Mouse (Mus musculus) adrenal gland, postnatal 10 days (tissue): ENCODE results near the gene Olfr1337. TPM values are rescaled to one million over a fixed set of nuclear protein-coding genes. Genes with fewer than 3 reads are reported as not detected.
"Not testable (repeated sequence)": the region's sequence is repeated elsewhere in the genome, so short reads cannot be mapped to it uniquely, and the experiment has no call there.

ENCODE experiments used
- DNase-seq: peaks from one replicate; pipeline ENCODE4 v3.0.0; 2021; ENCODE audit warnings: mixed read lengths
- long read RNA-seq, 2 experiments: library from polyadenylated mRNA; stranded (forward); transcript quantifications; one replicate each; pipeline ENCODE4 v2.0.0; 2021
- total RNA-seq, 2 experiments: library from RNA; stranded (reverse); gene quantifications; 2 replicates each; pipeline ENCODE4 v1.2.3; 2021

Gene Olfr1337
- not detected for total RNA-seq
- long read RNA-seq, experiment 1 = 0 reads
- long read RNA-seq, experiment 2 = 0 reads

- no peak for DNase-seq
Observed at GRCm38 (mm10) chr4:118782486-118782885, at the start of gene Olfr1337. Olfr1337 (minus strand) TSS chr4:118782586.

- no peak for DNase-seq
Observed at GRCm38 (mm10) chr4:118818921-118819320, 36.5 kb upstream of the Olfr1337 start.

GRCm38 (mm10) chr4:118809844-118810243 is 27.5 kb upstream of the Olfr1337 start, which contains the start of gene Olfr1335:
Olfr1335 (minus strand) TSS chr4:118809944.
- DNase-seq = no peak

DNA sequence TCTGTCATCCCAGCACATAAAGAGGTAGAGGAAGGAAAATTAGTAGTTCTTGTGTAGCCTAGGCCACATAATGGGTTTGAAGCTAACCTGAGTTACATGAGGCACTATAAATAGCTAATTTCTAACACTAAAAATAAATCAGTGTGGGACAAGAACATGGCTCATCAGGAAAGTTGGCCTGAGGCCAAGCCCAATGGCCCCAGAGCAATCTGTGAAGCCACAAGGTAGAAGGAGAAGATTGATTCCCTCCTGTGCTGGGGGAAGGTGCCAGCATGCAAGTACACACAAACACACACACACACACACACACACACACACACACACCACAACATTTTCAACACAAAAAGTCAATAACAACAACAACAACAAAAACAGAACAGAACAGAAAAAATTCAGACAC is 10.4 kb upstream of the Olfr1337 start:
- DNase-seq = not testable (repeated sequence)

DNA sequence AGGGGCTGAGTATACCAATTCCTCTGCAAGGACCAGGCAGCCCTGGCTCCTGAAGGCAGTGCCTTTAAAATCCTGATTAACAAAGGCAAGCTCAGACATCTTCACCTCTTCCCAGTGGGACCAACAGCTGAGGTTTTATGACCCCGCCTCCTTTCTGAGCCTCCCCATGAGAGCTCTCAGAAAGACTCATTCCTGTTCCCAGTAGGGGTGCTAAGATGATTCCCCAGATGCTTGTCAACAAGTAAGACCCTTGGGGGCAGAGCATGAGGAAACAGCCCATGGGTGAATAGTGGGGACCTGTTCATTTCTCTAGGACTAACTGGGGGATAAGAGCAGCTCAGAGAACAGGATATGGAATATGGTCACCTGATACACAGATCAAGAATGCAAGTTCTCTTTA is 23.7 kb downstream of the Olfr1337 start, which contains the start of gene Olfr1338:
Gene Olfr1338 (minus strand): TSS at position 101 of the 400 bp plus-strand sequence.
- DNase-seq = no peak

DNA sequence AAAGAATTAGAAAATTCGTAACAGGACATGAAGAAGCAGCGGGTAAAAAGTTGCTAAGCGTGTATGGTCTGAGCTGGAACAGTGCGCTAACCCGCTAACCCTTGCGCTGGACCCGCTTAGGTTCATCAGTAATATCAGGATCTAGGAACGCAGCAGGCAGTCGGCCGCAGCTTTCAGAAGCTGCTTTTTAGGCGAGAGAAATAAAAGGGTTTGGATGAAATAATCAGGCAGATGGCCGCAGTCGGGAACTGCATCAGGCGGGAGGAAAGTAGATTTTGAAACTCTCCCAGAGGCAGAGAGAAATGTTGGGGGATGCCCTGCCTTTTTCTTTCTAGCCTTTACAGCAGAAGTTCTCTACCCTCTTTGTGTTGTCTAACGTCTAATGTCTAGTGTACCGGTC is 40.5 kb downstream of the Olfr1337 start:
- no peak for DNase-seq

DNA sequence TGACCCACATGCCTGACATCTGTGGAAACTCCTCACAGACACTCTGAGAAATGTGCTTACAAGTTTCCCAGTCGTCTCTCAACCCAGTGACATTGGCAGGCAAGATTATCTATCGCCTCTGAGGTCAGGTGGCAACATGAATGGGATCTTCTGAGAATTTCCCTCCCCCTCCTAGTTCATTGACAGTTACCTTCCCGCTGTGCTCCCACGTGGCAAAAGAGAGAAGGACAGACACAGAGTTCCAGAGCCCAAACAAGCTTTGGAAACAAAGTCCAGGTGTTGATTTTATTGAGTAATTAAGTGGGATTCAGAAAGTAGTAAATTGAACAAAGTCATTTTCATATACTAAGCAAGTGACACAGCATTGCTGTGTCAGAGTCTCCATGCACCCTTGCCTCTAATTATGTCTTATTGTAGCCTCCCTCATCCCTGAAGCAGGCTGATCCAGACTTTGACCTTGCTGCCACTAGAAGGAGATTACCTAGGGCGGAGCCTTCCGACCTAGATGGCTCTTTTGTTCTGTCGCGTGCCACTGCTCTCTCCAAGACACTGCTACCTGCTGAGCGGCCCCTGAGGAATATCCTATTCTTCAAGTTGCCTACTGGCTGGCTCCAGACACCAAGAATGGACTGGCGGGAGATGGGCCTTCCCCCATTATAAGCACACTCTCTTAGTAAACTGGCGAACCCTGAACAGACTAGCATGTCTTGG is 41.2 kb downstream of the Olfr1337 start:
- no peak for DNase-seq

DNA sequence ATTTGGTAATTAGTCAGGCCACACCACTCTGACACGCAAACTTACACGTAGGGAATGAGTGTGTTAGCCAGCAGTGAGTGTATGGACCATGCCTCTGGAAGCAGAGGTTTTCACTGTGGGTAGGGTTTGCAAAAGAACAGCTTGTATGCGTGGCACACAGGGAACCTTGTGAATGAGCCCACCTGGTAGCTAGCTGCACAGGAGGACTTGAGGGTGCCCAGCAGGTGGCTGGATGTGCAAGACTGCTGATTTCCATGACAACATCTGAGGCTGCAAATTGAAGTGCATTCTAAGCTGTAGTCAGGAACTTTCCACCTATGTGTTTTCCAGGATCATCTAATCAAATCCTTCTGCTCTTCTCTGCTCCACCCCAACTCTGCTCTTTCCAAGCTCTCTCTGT is 42.8 kb downstream of the Olfr1337 start:
- no peak for DNase-seq

DNA sequence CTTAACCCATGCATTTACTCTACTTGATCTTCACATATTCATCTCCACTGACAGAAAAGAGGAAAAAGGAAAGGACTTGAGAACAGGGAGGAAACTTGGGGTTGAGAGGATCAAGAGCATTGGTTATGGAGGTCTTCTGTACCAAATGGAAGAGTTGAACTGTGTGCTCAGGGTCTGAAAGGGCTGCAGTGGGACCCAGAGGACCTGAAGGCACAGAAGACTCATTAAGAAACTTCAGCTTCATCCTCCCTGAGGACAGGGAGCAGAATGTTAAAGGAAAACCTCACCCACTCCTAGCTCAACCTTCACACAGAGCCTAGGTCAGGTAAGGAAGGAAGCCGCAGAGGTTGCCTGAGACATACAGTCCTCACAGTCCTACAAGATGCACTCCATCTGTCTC is 50.5 kb downstream of the Olfr1337 start, which contains the start of gene Olfr1339:
Gene Olfr1339 (plus strand): TSS at position 301 of the 400 bp plus-strand sequence.
- DNase-seq = no peak

Other genes starting within 250 kb of the Olfr1337 start
- 1 to 10 TPM; 1.3 to 1.6 TPM for gene Tmem125, start 238.5 kb downstream of the Olfr1337 start, total RNA-seq
- gene Cfap57, start 161.8 kb downstream of the Olfr1337 start, total RNA-seq = not detected
- 10 to 100 TPM; 70.6 to 71.1 TPM for gene Ebna1bp2, start 161.8 kb downstream of the Olfr1337 start, total RNA-seq
- not detected for gene Olfr62, start 123.6 kb downstream of the Olfr1337 start, total RNA-seq
- gene Olfr1342, start 89.8 kb downstream of the Olfr1337 start, total RNA-seq = not detected
- gene Olfr1341, start 79.1 kb downstream of the Olfr1337 start, total RNA-seq = not detected
- not detected for gene Olfr1340, start 62.4 kb downstream of the Olfr1337 start, total RNA-seq
- gene Olfr1339, start 50.4 kb downstream of the Olfr1337 start, total RNA-seq = not detected
- gene Olfr1338, start 23.8 kb downstream of the Olfr1337 start, total RNA-seq = not detected
- not detected for gene Olfr1335, start 27.4 kb upstream of the Olfr1337 start, total RNA-seq
- not detected for gene Olfr1333, start 53.7 kb upstream of the Olfr1337 start, total RNA-seq
- gene Olfr1331, start 82.1 kb upstream of the Olfr1337 start, total RNA-seq = not detected
- gene Olfr1330, start 106.0 kb upstream of the Olfr1337 start, total RNA-seq = not detected
- not detected for gene Olfr1329, start 134.9 kb upstream of the Olfr1337 start, total RNA-seq
- gene Olfr1328, start 156.0 kb upstream of the Olfr1337 start, total RNA-seq = not detected
- under 1 TPM in 1 of 2 experiments, not detected in 1; 0.30 TPM for gene Lao1, start 179.0 kb upstream of the Olfr1337 start, total RNA-seq